Mouse (Mus musculus) forebrain, embryonic 16.5 days (tissue): ENCODE data around the gene Vgf. TPM values are rescaled to one million over a fixed set of nuclear protein-coding genes. Genes with fewer than 3 reads are reported as not detected.

Source experiments
- ATAC-seq: fragments of 200-750 bp; cut with Nextera tagmentation; 2 replicates; pipeline ENCODE4 v1.8.0; 2017; ENCODE audit warnings: mild to moderate bottlenecking, moderate library complexity
- H3K27ac ChIP-seq: fragments of 300-500 bp; sonication (generic); 2 replicates; pipeline ENCODE4 v1.5.1; 2014; ENCODE audit warnings: low read length, control low read depth
- H3K27me3 ChIP-seq: fragments of 300-500 bp; sonication (generic); replicated peaks from 2 replicates; pipeline ENCODE4 v1.6.1; 2014; ENCODE audit warnings: low read length; ENCODE audit not compliant: control insufficient read depth, insufficient read depth
- H3K36me3 ChIP-seq: fragments of 300-500 bp; sonication (generic); 2 replicates; pipeline ENCODE4 v1.6.1; 2014; ENCODE audit not compliant: control insufficient read depth, insufficient read depth
- H3K4me1 ChIP-seq: fragments of 300-500 bp; sonication (generic); replicated peaks from 2 replicates; pipeline ENCODE4 v1.6.1; 2014; ENCODE audit warnings: low read length; ENCODE audit not compliant: control insufficient read depth, insufficient read depth
- H3K4me2 ChIP-seq: fragments of 300-500 bp; sonication (generic); 2 replicates; pipeline ENCODE4 v1.6.1; 2014; ENCODE audit warnings: mild to moderate bottlenecking, low read length, control low read depth
- H3K4me3 ChIP-seq: fragments of 300-500 bp; sonication (generic); replicated peaks from 2 replicates; pipeline ENCODE4 v1.5.1; 2014; ENCODE audit warnings: mild to moderate bottlenecking, low read length, control low read depth
- H3K9ac ChIP-seq: fragments of 300-500 bp; sonication (generic); replicated peaks from 2 replicates; pipeline ENCODE4 v1.6.1; 2014; ENCODE audit warnings: low read depth, low read length, control low read depth
- H3K9me3 ChIP-seq: fragments of 300-500 bp; sonication (generic); 2 replicates; pipeline ENCODE4 v1.6.1; 2016; ENCODE audit warnings: low read length; ENCODE audit not compliant: control insufficient read depth
- WGBS: fragments of 180-500 bp; shearing (Covaris S2); extraction: QIAGEN DNeasy Blood & Tissue Kit; methylation state at CpG from one replicate; pipeline ENCODE4 v1.1.7; 2014; 5-methylcytosine and 5-hydroxymethylcytosine counted together
- polyA plus RNA-seq: library from polyadenylated mRNA; unstranded; fragments of >200 nt; fragmentation: Nextera tagmentation; extraction: Ambion mirVana; gene quantifications from 2 replicates; pipeline ENCODE4 v1.2.1, GENCODE M21; 2015

Gene Vgf
- polyA plus RNA-seq, 1 experiment from 2014 or later: 4.3 TPM

DNA sequence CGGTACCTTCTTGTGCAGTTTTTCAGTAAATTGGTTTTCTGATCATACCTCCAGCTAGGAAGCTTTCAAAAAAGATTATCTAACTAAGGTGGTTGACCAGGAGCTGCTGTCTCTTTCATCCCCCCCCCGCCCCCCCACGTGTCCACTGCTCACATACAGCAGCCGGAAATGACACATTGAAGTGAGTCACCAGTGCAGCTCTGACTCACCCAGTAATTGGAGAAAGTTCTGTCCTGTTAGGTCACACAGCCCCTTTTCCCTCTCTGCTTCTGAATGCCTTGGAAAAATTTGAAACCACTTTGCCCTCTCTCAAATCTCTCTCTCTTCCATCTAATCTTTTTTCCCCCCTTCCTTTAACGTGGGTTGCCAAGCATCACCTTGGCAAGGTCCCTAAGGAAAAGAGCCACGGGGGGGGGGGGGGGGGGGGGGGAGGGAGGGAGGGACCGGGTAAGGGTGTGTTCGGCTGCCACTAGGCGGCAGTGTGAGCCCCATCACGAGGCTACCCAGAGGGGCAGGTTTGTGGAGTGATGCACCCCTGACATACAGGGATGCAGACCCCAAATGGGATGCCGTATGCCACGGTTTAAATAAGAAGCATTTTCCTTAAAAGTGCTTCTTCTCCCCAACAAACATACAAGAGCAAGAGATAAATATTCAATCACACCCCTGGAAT is 35.8 kb downstream of the Vgf start:
- no peaks in the 10 kb centered on the region for H3K36me3 ChIP-seq
- no peak overlapping the region for H3K27ac ChIP-seq
- H3K27me3 ChIP-seq: no peaks in the 10 kb centered on the region
- ATAC-seq: no peak
- no peak overlapping the region for H3K4me2 ChIP-seq
- no peaks in the 10 kb centered on the region for H3K4me1 ChIP-seq
- WGBS: 24% methylated on average over 11 of the region's 12 CpGs
- H3K4me3 ChIP-seq: no peak overlapping the region
- H3K9ac ChIP-seq: no peak overlapping the region
- no peaks in the 10 kb centered on the region for H3K9me3 ChIP-seq

DNA sequence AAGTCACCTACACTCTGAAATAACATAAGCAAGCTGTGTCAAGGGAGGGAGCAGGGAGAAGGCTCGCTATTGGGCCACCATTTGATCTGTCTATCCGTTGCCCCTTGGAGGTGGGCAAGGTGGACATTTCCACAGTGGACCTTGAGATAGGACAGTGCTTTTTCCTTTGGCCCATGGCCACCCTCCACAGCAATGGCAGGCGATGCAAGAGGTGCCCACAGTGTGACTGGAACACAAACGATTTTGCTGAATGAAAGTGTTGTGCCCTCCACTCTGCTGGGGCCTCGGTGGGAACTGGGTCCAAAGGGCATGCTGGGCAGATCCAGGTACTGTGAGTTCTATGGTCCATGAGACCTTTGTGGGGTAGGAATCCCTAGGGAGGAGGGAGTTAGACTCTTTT is 36.4 kb downstream of the Vgf start:
- 90% methylated on average over 5 of the region's 5 CpGs for WGBS

DNA sequence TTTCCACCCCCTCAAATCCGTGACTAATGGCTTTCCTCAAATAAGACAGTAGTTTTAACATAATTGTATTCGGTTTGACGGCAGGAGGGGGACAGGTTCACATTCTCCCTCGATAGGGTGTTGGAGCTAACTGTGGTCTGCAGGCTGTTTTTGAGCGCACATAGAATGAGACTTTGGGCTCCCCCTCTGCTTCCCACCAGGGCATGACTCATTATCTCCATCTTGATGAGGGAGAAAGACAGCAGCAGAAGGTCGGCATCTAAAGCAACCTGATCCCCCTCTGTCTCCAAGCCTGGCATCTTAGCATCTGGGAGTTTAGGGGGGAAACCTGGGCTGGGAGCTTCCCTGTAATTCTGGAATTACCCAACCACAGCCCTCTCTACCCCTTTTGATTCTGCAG is 39.3 kb downstream of the Vgf start:
- Histone ChIP-seq H3K36me3 (no peaks in the 10 kb centered on the region), H3K4me3 (no peak overlapping the region), H3K9me3 (no peaks in the 10 kb centered on the region), H3K27ac (no peak overlapping the region), H3K27me3 (no peaks in the 10 kb centered on the region), H3K9ac (no peak overlapping the region), H3K4me1 (no peaks in the 10 kb centered on the region), H3K4me2 (no peak overlapping the region)
- no peak for ATAC-seq
- WGBS: 63% methylated on average over 6 of the region's 6 CpGs

More for the DNA sequence above, 36.4 kb downstream of the Vgf start:
- Histone ChIP-seq H3K4me2 (no peak overlapping the region), H3K4me1 (no peaks in the 10 kb centered on the region), H3K9ac (no peak overlapping the region), H3K27me3 (no peaks in the 10 kb centered on the region), H3K27ac (no peak overlapping the region), H3K4me3 (no peak overlapping the region), H3K36me3 (no peaks in the 10 kb centered on the region), H3K9me3 (no peaks in the 10 kb centered on the region)
- no peak for ATAC-seq

DNA sequence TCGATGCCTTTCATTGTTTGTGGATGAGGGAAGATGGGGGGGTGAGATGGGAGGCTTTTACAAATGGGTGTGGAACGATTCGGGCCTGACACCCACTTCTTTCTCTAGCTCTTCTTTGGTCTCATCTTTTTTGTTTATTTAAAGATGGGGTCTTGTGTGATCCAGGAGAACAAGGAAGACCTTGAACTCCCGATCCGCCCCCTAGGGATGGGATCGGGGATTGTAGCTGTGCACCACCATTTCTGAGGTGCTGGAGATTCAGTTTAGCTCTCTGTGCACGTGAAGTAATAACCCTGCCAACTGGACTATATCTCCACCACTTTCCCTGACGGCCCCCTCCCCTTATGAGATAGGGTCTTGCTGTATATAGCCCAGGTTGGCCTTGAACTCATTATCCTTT is 39.7 kb downstream of the Vgf start:
- Histone ChIP-seq H3K4me1 (no peaks in the 10 kb centered on the region), H3K9ac (no peak overlapping the region), H3K27ac (no peak overlapping the region), H3K36me3 (no peaks in the 10 kb centered on the region), H3K4me3 (no peak overlapping the region), H3K9me3 (no peaks in the 10 kb centered on the region), H3K27me3 (no peaks in the 10 kb centered on the region), H3K4me2 (no peak overlapping the region)
- ATAC-seq: no peak
- 78% methylated on average over 8 of the region's 8 CpGs for WGBS

DNA sequence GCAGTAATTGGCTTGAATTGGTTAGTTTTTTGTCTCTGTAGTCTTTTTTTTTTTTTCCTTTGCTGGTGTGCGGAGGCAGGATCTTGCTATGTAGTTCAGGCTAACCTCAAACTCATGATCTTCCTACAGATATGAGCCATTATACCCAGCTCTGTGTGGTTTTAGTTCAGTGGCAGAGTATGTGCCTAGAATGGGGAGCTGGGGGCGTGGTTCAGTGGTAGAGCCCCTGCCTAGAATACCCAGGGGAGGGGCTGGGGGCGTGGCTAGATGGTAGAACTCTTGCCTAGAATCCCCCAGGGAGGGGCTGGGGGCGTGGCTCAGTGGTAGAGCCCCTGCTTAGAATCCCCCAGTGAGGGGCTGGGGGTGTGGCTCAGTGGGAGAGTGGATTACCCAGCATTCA is 42.5 kb downstream of the Vgf start:
- no peak overlapping the region for H3K4me2 ChIP-seq
- peaks cover 11% of the 10 kb centered on the region for H3K4me1 ChIP-seq
- no peak overlapping the region for H3K4me3 ChIP-seq
- no peak overlapping the region for H3K27ac ChIP-seq
- H3K27me3 ChIP-seq: no peaks in the 10 kb centered on the region
- H3K36me3 ChIP-seq: no peaks in the 10 kb centered on the region
- no peaks in the 10 kb centered on the region for H3K9me3 ChIP-seq
- H3K9ac ChIP-seq: no peak overlapping the region
- no peak for ATAC-seq
- 88% methylated on average over 3 of the region's 4 CpGs for WGBS

DNA sequence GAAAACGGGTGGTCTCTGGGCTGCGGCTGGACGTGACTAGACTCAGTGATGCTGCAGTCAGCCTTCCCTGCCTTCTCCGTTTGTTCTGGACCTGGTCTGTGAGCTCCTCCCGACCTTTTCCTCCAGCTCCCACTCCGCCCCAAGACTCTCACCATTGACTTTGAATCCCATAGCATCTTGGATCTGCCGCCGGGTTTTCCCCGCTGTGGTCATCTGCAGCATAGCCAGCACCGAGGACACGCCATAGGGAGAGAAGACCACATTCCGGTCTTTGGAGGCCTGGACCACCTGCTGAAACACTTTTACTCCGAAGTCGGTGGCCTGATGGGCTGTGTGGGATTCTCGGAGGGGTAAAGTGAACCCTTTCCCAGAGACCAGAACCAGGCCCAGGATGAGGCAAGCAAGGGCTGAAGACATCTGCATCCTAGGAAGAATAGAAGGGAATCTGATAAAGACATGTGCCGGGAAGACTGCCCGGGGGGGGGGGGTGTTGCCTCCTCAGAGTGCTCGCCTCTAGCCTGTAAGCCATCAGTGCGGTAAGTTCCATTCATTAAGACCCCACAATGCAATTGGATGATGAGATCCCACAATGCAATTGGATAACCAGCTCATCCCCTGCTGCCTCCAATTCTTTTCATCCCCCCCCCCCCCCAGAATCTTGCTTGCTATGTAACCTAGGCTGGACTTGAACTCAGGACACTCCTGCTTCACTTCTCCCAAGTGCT is 44.9 kb downstream of the Vgf start:
- H3K4me2 ChIP-seq: no peak overlapping the region

DNA sequence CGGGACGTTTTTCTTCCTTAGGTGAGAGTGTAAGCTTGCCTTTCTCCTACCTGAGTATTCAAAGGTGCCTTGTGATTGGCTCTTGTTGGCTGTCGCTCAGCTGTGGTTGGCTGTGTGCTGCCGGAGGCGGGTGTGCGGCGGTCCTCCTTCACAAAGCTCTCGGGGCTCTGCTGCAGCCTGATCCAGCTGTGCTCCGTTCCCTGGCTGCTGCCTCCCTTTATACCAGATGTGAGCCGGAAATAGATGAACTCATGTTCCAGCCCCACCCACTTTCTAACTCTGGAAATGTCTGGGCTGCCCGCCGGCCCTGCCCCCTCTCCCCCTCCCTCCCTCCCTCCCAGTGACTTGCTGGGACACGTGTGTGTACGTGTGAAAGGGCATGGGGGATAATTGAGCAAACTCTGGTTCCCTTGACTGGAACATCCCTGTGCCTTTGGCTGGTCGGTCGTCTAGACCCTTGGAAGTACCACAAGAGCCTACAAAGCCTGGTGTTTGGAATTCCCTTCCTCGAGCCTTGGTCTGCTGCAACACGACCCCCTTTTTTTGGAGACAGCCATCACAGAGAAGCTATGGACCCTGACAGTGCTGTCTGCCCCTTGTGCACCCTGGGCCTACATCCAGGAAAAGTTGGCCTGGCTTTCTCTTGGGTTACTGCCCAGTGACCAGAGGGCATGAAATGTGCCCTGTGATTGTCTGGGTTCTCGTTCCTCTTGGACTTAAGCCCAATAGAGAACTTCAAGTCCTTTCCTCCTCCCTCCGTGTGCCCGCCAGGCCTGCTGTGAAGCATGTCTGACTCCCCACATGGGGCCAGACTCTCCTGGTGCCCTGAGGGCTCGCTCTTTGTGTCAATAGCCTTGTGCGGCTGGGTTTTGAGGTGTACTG is 46.1 kb downstream of the Vgf start, which contains the start of gene Serpine1:
Gene Serpine1 (minus strand): TSS at position 190 of the 882 bp plus-strand sequence.
- Histone ChIP-seq H3K4me2 (peak within 1 kb of the TSS; percentile 52), H3K9me3 (no peaks in the 10 kb centered on the region), H3K4me1 (peaks cover 11% of the 10 kb centered on the region), H3K9ac (peak within 1 kb of the TSS; percentile 28), H3K36me3 (no peaks in the 10 kb centered on the region), H3K4me3 (peak within 1 kb of the TSS; percentile 30), H3K27ac (peak within 1 kb of the TSS; percentile 43), H3K27me3 (no peaks in the 10 kb centered on the region)
- 17% methylated on average over 23 of the region's 23 CpGs for WGBS
- ATAC-seq: peak; percentile 94

More for the DNA sequence above, 44.9 kb downstream of the Vgf start:
- Histone ChIP-seq H3K9ac (no peak overlapping the region), H3K4me1 (peaks cover 11% of the 10 kb centered on the region), H3K36me3 (no peaks in the 10 kb centered on the region), H3K9me3 (no peaks in the 10 kb centered on the region), H3K27ac (no peak overlapping the region), H3K4me3 (no peak overlapping the region), H3K27me3 (no peaks in the 10 kb centered on the region)
- ATAC-seq: no peak
- WGBS: 88% methylated on average over 19 of the region's 19 CpGs

DNA sequence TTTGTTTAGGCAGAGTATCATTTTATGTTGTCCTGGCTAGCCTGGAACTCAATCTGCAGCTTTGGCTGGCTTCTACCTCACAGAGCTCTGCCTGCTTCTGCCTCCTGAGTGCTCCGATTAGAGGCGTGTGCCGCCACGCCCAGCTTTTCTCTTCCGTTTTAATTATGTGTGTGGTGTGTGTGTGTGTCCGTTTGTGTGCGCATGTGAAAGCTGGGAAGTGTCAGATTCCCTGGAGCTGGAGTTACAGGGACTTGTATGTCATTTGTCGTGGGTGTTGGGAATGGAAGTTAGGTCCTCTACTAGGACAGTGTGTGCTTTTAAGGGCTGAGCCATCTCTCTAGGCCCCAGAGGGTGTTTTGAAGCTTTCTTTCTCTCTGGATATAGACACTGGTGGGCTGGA is 46.9 kb downstream of the Vgf start:
- Histone ChIP-seq H3K9me3 (no peaks in the 10 kb centered on the region), H3K4me3 (no peak overlapping the region), H3K9ac (no peak overlapping the region), H3K27ac (no peak overlapping the region), H3K27me3 (no peaks in the 10 kb centered on the region), H3K4me1 (peaks cover 11% of the 10 kb centered on the region), H3K36me3 (no peaks in the 10 kb centered on the region), H3K4me2 (no peak overlapping the region)
- no peak for ATAC-seq
- WGBS: 90% methylated on average over 8 of the region's 8 CpGs

DNA sequence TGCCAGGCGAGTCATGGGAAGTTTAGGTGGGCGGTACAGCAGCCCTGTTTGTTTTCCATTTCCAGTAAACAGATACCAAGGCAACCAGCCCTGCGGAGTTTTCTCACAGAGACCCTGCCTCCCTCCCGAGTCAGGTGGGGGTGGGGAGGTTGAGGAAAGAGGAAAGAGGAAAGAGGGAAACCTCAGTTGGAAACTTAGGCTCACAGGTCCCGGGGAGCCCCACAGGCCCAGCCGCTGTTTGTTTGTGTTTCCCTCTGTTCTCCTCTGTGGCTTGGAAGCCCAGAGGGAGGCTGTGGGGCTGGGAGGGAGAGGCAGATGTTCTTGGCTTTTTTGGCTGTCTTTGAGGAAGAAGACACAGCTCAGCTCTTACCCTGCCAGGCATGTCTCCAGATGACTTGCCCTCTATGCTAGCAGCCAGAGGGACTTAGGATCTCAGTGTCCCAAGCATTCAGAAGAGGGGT is 48.0 kb downstream of the Vgf start:
- Histone ChIP-seq H3K4me2 (no peak overlapping the region), H3K27me3 (no peaks in the 10 kb centered on the region), H3K36me3 (no peaks in the 10 kb centered on the region), H3K9me3 (no peaks in the 10 kb centered on the region), H3K9ac (no peak overlapping the region), H3K4me1 (peaks cover 11% of the 10 kb centered on the region), H3K27ac (no peak overlapping the region), H3K4me3 (no peak overlapping the region)
- 24% methylated on average over 6 of the region's 6 CpGs for WGBS
- no peak for ATAC-seq
